ENCODE assay signal across 19 mouse cellular contexts in genomic region chr16:84263746-84264145, GRCm38 (mm10).
"Had no signal": no experiment of that assay in that cellular context is flagged by ENCODE, and none has a peak within 500 bp of the region (broad histone marks: within the 10 kb centered on the region; RNA-seq: fewer than 3 reads in every experiment).

No protein-coding gene starts in this region.

- ATAC-seq: liver, postnatal 0 days; lung, postnatal 0 days; midbrain, embryonic 13.5 days; midbrain, embryonic 15.5 days had no signal

- H3K36me3 ChIP-seq: liver, embryonic 15.5 days; lung, embryonic 15.5 days; midbrain, embryonic 13.5 days; midbrain, embryonic 15.5 days; neural tube, embryonic 12.5 days; stomach, embryonic 15.5 days had no signal

- DNase-seq: liver, postnatal 0 days; lung, adult 2 months; lung, postnatal 14 days; lung, postnatal 36 days; right cerebral cortex, postnatal 14 days; thymus, adult 2 months; thymus, postnatal 25 days; thymus, postnatal 4 days had no signal

- H3K4me3 ChIP-seq: liver, embryonic 15.5 days; lung, embryonic 15.5 days; megakaryocyte, embryonic 14.5 days; midbrain, embryonic 13.5 days; midbrain, embryonic 15.5 days; neural tube, embryonic 12.5 days; stomach, embryonic 15.5 days had no signal

- H3K9me3 ChIP-seq: liver, embryonic 15.5 days; lung, embryonic 15.5 days; megakaryocyte, embryonic 14.5 days; midbrain, embryonic 13.5 days; midbrain, embryonic 15.5 days; neural tube, embryonic 12.5 days; stomach, embryonic 15.5 days had no signal

- H3K9ac ChIP-seq: liver, embryonic 15.5 days; liver, postnatal 0 days; lung, embryonic 15.5 days; midbrain, embryonic 13.5 days; midbrain, embryonic 15.5 days; neural tube, embryonic 12.5 days; stomach, embryonic 15.5 days had no signal

- H3K4me1 ChIP-seq: liver, embryonic 15.5 days; lung, embryonic 15.5 days; megakaryocyte, embryonic 14.5 days; midbrain, embryonic 13.5 days; midbrain, embryonic 15.5 days; neural tube, embryonic 12.5 days; stomach, embryonic 15.5 days had no signal

- H3K4me2 ChIP-seq: liver, embryonic 15.5 days; lung, embryonic 15.5 days; midbrain, embryonic 11.5 days; midbrain, embryonic 13.5 days; midbrain, embryonic 15.5 days; neural tube, embryonic 12.5 days; stomach, embryonic 15.5 days had no signal

- H3K27me3 ChIP-seq: liver, embryonic 15.5 days; lung, embryonic 15.5 days; megakaryocyte, embryonic 14.5 days; midbrain, embryonic 13.5 days; midbrain, embryonic 15.5 days; neural tube, embryonic 12.5 days; stomach, embryonic 15.5 days had no signal

- H3K27ac ChIP-seq: liver, embryonic 15.5 days; lung, embryonic 15.5 days; macrophage; midbrain, embryonic 13.5 days; midbrain, embryonic 15.5 days; neural tube, embryonic 12.5 days; stomach, embryonic 15.5 days; stomach, postnatal 0 days had no signal
